Mouse (Mus musculus): ENCODE data around the gene Sac3d1.

The Sac3d1 gene

DNA sequence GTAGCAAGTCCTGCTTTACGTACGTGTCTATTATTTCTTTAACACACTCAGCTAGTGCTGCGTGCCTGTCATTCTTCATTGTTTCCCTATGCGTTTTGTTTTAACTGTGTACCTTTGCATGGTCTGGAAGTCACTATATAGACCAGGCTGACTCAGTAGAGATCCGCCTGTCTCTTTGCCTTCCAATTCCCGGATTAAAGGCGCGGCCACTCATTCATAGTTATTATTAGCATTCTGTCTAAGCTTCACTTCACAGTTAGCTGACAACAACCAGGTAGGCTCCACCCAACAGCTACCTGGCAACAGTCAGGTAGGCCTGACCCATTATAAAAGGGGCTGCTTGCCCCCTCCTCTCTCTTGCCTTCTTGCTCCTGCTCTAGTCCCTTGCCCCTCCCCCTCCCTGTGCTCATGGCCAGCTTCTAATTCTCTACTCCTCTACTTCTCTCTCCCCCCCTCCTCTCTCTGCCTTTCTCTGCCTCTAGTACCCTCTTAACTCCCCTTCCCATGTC, 281 bp upstream of the Sac3d1 start:
- no peak for DNase-seq

DNA sequence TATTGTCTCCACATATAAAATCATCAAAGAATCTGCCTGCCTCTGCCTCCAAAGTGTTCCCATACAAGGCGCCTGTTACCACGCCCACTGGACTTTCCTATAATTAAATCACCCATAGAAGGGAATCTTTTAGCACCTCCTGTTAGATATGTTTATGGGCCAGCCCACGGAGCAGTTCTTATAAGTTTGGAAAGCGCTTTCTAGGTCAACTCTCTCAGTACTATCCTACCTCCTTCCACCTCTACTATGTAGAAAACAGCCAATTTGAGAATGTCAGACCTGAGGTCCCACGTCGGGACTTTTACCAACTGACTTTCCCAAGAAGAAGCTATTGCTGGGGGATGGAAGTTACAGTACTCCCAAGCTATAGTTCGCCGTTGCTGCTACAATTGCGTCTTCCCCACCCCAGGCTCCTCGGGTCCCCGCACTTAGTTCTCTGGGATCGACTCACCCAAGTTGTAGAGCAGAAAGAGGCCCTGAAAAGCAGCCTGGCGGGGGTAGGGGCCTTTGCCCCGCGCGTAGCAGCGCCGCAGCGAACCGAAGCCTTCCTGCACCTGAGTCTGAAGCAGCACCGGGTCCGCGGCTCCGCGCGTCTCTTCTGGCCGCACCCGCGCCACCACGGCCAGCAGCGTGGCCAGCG, 984 bp downstream of the Sac3d1 start:
- DNase-seq, result no peak

DNA sequence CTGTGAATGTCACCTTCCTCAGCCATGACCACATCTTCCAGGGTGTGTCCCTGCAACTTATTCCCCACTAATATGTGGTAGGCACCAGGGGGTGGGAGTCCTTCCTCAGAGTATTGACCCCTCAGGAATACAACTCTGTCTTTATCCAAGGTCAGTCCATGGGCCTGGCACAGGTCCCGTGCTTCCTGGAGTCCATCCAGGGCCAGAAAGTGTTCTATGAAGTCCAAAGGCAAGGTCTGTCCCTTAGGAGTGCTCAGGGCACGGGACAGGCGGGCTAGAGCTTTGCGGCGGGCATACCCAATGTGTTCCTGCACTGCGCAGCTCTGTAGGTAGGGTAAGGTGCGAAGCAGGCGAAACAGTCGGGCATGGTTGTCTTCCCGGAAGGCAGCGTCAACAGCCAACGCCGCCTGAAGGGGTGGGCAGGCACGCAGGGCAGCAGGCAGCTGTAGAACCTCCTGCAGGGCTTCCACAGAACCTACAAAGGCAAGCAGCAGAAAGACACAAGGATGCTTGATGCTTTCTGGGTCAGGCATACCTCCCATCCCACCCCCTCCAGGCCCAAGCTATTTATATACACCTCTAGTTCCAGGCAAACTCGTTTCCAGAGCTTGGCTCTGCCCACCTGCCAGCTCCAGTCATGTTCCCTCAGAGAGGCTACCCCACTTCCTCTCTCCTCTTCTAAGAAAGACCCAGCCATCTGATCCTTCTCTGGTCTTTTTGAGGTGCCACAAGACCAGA, 2.2 kb downstream of the Sac3d1 start:
- no peak for DNase-seq

DNA sequence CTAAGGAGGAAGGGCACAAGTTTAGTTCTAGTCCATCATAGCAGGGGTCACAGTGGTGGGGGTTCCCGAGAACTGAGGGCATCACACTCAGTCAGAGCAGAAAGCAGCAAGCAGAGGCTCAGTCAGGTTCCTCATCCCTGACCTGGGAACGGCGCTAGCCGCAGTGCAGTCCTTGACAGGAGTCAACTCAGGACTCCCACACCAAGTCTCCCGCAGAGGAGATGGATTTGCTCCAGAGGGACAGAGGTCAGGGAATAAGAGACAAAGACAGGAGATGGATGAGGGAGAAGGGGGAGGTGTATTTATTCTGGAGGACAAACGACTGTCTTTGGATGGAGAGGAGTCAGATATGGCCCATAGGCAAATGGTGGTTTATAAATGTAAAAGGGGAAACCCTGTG, 5.3 kb downstream of the Sac3d1 start:
- no peak for DNase-seq

DNA sequence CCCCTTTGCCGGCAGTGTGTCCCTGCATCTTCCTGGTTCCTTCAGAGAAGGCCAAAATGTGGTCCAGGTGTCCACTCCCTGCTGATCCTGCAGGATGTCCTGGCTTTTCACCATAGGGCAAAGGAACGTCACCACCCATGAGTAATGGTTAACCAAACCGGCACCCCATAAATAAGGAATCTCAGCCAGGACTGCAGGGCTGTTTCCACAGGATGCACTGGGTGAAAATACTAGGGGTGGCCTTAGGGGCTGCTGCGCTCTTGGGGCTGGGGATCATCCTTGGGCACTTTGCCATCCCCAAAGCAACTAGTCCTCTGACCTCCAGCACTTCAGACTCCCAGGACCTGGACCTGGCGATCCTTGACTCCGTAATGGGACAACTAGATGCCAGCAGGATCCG, 12.9 kb downstream of the Sac3d1 start, which contains the start of gene Naaladl1:
TSS of gene Naaladl1 (plus strand) at position 197 of the 400 bp plus-strand sequence.
- DNase-seq, result no peak

DNA sequence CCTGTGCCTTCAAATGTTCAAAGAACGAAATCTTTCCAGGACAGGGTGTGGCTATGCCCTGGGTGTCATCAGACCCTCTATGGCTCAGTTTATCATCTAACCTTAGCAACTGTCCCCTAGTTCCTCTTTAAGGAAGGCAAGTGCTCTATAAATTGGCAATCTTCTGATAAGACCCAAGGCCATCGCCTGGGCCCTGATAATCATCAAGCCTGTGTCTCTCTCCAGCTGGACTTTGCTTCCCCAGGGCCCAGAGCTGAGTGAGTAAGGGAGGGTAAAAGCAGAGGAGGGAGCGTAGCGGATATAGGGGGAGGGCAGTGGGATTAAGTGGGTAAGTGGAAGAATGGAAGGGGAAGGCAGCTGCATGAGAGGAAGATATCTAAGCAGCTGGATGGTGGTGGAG, 14.0 kb downstream of the Sac3d1 start:
- DNase-seq, result no peak

DNA sequence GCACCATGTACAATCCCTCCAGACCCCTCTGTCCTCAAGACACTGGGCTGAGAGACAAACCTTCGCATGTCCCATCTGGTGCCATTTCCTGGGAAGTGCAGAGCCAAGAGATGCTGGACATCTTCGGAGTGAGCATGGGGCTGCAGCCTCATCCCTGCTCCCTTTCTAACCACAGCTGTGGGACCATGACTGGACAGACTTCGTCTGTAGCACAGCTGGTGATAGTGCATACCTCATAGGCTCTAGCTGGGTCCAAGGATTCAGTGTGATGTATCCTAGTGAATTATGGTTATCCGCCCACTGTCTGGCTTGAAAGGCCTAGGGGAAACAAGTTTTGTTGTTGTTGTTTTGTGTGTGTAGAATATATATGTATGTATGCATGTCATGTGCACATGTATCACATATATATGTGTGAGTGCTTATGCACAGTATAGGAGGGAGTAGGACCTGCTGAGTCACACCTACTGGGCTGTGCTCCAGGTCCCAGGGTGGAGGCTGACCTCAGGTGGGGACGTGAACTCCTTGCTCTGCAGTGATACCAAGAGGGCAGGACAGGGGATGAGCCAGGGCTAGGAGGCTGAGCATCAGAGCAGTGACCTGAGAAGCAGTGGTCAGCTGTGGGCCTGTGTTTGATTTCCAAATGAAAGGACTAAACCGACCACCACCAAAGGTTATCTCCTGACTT, 16.1 kb downstream of the Sac3d1 start:
- DNase-seq, result no peak

DNA sequence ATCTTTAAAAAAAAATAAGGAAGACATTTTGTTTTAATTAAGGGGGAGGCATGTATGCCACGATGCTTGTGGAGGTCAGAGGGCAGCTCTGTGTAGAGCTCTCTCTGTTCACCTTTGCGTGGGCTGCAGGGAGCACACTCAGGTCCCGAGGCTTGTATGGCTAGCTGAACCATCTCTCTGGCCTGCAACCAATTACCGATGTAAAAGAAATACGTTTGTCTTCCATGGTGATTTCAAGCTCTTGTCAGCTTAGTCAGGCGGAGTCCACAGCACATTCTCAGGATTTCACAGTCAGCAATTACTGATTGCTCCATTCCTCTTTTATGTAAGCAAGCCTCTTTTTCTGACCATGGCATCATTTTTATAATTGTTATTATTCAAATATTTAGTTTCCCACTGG, 17.3 kb downstream of the Sac3d1 start:
- no peak for DNase-seq

DNA sequence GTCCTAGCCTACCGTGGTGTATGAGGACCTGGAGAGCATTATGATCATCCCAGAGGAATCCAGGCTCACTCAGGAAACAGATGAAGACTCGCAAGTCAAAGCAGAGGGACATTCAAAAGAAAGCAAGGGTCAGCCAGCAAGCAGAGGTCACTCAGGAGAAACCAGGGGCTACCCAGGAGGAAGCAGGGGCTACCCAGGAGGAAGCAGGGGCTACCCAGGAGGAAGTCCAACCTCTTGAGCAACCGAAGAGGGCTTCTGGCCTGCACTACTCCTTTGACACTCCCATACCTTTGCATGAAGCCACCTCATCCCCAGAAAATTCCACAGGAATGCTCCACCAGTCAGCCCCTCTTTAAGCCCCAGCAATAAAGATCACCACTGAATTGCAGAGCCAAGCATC, 20.6 kb downstream of the Sac3d1 start:
- DNase-seq, result no peak

DNA sequence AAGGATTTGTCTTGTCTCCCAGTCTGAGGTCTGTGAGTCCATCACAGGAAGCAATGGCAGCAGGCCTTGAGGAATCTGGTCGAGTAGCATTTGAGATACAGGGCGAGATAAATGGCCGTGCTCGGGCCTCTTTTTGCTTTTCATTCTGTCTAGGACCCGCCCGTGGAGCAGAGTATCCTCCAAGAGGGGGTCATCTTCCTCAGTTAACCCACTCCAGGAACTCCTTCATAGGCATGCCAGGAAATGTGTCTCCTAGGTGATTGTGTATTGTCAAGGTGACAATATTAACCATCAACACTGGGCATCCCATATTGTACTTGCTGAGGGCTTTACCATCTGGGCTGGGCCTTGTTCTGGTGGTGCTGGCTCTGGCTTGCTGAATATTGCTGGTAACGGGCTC, 24.3 kb downstream of the Sac3d1 start, which contains the start of gene AC131692.1:
TSS of gene AC131692.1 (plus strand) at position 301 of the 400 bp plus-strand sequence.
- DNase-seq, result no peak

DNA sequence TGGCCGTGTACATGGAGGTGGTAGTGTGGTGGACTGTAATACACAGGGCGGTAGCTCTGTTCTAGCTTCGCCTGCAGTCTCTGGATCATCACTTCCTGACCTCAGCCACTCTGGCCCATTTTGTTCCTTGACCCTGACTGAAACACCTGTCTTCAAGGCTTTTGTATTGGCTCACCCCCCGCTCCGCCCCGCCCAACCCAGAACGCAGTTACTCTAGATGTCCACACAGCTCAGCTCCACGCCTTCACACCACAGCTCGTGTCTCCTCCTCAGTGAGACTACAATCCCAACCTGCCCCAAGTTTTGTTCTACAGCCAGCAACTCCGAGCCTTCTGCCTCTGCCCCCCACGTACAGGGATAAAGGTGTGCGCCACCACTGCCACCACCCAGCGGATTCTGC, 29.6 kb downstream of the Sac3d1 start:
- no peak for DNase-seq

DNA sequence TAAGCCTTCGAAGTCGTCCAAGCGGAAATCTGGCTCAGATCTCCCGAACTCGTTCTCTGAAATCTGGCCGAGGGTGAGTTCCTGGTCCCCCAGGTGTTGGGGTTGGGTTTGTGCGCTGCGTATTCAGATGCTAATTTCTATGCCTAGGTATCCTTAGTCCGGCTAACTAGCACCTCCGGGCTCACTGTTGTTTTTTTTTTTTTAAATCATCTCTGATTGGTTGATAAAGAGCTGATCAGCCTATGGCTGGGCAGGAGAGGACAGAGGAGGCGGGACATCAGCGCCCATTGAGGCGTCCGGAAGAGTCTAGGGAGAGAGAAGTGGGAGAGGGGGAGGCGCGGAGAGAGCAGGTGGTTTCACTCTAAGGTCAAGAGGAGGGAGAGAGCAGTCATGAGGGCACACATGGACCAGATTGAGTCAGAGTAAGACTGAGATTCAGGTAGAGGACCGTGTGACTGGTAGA, 33.0 kb downstream of the Sac3d1 start:
- no peak for DNase-seq

DNA sequence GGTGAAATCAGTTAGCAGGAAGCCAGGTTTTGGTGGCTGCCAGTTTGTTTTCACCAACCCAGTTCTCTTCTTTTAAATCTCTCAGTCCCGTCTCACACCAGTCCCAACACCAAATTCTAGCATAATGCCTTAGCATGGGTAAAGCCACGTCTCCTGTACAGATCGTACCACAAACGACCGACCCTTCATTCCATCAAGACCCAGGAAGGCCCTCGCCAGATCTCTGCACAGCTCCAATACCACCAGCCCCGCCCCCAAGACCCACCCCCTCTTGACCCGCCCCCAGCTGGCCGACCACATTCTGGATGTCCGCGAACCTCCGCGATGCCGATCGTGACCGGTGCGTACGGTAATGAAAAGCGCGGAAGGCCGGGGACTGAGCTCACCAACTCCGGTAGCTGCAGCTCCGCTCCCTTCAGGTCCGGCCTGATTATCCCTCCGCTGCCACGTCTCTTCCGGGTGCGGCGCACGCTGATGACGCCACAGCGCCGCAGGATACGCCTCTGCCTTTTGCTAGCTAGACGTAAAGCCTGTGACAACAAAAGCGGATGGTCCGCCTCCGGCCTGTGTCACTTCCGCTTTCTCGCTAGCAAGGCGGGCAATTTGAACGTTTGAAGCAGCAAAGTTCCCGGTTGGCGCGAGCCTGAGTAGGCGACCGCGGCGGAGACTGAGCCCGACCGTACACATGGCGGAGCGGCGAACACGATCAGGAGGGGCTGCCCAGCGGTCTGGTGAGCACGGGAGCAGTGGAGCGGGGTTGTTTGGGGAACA, 33.8 kb downstream of the Sac3d1 start, which contains the start of the genes Zfpl1 and Cdca5:
TSS of gene Zfpl1 (minus strand) at position 479 of the 771 bp plus-strand sequence.
TSS of gene Cdca5 (plus strand) at position 506 of the 771 bp plus-strand sequence.
- DNase-seq, result peak; percentile 97 to 99

DNA sequence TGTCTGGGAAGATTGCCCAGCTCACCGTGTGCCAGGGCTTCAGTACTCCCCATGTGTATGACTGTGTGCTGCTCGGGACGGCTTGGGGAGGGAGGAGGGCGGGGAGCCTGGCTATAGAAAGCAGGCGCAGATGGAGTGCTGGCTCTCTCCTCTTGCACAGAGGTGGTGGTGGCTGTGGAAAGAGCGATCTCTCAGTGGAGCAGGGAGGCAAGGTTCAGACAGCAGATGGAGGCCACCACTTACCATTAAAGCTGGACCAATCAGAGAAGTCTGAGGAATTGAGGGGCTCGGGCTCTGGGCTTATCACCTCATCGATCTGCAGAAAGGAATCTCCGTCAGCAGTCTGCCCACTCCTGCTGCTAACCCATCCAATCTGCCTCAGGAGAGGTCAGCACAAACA, 36.3 kb downstream of the Sac3d1 start, which contains the start of gene Gm28374:
TSS of gene Gm28374 (minus strand) at position 101 of the 400 bp plus-strand sequence.
- DNase-seq, result no peak

DNA sequence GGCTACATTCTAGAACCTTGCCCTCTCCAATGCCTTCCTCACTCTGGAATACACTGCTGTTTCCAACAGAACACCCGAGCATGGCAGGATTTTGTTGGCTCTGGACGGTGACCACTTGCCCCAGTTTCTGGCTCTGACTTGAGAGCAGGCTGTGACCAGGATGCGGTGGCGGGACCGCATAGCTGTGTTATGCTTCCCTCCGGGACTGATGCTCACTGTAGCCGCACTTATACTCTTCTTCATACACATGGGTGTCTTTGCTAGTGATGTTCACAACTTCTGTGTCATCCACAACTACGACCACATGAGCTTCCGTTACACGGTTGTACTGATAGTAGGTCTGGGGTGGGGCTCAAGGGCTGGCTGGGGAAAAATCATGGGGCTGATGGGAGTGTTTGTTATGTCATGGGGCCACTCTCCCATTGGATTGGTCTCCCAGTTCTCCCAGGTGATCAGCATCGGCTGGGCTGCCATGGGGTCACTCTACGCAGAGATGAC, 38.4 kb downstream of the Sac3d1 start, which contains the start of gene Tmem262:
TSS of gene Tmem262 (plus strand) at position 51 of the 498 bp plus-strand sequence.
- no peak for DNase-seq

DNA sequence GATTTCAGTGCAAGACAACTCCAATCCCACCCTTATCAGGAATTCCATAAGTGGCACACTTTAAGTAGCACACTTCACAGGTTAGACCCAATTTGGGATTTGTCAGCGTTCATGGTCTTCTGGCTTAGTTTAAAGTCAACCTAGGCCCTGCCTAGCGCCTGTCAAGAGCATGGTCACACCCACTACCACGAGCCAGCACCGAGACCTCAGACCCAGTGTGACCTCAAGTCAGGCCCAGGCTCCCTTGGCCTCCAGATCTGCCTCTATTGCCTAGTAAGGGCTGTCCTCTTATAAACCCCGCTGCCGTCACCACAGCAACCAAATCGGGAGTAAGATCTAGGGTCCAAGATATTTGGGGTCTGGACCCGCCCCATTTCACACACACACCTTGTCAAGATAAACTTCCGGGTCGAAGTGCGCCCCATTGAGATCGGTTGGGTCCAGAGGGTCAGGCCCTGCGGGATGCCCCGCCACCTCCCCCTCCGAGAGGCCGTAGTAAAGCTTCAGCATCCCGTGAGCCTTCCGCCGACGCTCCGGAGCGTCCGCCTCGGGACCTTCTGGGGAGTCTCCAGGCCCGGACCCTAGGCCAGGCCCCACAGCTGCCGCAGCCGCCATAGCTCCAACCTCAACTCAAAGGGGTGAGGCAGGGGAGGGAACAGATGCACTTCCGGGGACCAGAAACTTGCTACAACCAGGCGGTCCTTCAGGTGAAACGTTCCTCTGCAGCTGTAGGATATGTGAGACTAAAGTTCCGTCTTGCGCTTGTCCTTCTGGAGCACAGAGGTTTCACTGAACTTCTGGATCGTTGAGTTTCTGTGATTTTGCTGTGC, 41.7 kb downstream of the Sac3d1 start, which contains the start of gene Vps51:
TSS of gene Vps51 (minus strand) at position 668 of the 830 bp plus-strand sequence.
- DNase-seq, result peak; percentile 85 to 88

DNA sequence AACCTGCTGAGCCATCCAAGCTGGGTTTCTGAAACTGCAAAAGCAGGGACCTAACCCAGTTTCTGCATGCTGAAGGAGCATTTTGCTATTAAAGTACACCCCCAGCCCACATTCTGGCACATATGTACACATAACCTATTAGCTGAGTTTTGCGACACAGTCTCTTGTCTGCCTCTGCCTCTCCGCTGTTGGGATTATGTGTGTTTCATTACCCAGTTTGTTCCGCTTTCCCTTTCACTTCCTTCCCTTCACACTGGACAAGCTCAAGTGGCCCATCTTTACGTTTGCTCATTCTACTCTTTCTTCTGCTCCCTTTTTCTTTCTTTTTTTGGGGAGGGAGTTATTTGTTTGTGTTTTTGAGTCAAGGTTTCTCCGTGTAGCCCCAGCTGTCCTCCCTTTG, 44.6 kb downstream of the Sac3d1 start:
- DNase-seq, result no peak

DNA sequence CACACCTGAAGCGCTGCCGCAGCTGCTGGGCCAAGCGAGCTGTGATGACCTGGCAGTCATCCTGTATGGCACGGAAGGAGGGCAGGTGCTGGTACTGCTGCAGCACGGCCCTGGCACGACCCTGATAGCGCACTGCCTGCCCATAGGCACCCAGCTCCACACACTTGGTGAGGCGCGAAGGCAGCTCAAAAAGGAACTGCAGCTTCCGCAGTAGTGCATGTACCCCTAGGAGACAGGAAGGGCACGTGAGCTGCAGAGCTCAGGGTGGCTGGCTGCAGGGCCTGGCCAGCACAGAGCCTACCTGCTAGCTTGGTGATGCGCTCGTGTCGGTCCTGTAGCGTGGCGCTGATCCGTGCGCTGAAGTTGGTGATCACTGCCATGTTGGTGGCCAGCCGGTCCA, 47.2 kb downstream of the Sac3d1 start:
- no peak for DNase-seq

DNA sequence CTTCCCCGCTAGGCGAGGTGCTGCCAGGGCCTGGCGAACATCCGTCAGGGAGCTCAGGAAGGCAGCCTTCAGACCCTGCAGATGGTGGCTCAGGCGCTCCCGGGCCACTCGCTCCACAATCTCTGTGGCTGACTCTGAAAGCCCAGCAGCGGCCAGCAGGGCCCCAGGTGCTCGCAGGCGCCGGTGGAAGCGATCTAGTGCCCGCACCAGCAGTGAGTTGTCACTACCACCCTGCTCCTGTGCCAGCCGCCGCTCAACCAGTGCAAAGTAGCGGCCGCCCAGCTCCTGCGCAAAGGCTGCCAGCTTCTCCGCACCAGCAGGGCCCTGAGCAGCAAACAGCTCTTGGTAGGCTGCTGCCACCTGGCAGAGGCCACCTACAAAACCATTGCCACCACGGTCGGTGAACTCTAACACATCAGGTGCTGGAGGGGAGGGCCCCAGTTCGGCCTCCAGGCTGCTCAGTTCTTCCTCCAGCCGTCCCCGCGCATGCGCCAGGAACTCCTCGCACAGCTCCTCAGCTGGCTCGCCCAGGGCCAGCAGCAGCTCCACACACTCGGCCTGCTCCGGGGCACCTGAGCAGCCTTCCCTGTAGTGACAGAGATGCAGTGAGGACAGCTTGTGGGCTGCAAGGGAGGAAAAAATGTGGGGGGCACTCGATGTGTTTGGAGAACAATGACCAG, 47.7 kb downstream of the Sac3d1 start:
- DNase-seq, result no peak

DNA sequence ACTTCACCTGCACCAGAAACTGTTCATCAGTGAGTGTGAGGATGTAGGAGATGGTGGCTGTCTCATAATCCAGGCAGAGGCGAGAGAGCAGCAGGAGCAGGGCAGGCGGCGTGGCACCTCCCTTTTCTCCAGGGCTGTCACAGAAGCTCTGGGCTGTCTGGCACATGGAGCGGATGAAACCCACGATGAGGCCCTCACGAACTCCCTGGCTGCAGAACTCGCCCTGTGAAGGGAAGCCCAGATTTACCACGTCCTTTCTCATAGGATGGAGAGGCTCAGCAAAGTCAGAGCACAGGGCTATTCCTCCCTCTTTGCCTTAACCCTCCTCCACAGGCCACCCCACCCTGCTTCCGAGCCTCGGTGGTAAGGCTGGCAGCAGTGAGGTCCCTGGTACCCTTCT, 48.6 kb downstream of the Sac3d1 start:
- no peak for DNase-seq

DNA sequence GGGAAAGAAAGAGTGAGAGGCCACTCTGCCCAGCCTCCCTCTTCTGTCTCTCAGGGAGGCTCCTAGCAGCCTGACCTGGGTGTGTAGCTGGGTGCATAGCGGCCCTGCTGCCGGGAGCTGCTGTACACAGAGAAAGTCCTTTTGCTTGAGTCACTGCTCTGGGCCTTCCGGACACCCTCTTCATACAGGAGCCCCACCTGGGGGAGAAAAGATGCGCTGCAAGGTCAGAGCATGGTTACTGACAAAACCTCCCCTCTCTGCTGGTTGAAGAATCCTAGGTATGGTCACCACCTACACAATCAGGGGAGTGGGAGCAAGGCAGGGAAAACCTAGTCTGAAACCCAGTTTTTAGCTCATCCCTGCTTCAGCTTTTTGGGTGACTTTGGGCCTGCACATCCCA, 49.5 kb downstream of the Sac3d1 start:
- no peak for DNase-seq

Measured in cerebellum, adult 18-20 months (tissue).